Mouse (Mus musculus) heart, embryonic 11.5 days (tissue): ENCODE results near the gene Gnai2. TPM values are rescaled to one million over a fixed set of nuclear protein-coding genes. Genes with fewer than 3 reads are reported as not detected.

Source experiments
- ATAC-seq: fragments of 200-750 bp; cut with Nextera tagmentation; replicated peaks from 2 replicates; pipeline ENCODE4 v1.8.0; 2017; ENCODE audit warnings: moderate library complexity; ENCODE audit not compliant: insufficient number of reproducible peaks, low FRiP score, low TSS enrichment
- H3K27ac ChIP-seq: fragments of 300-500 bp; sonication (generic); 2 replicates; pipeline ENCODE4 v1.5.1; 2014; ENCODE audit warnings: mild to moderate bottlenecking, low read depth, low read length
- H3K27me3 ChIP-seq: fragments of 300-500 bp; sonication (generic); 2 replicates; pipeline ENCODE4 v1.6.1; 2014; ENCODE audit warnings: mild to moderate bottlenecking, low read length, mixed read lengths; ENCODE audit not compliant: control insufficient read depth, insufficient read depth
- H3K36me3 ChIP-seq: fragments of 300-500 bp; sonication (generic); 2 replicates; pipeline ENCODE4 v1.6.1; 2014; ENCODE audit warnings: mild to moderate bottlenecking, low read length, moderate library complexity, mixed read lengths; ENCODE audit not compliant: control insufficient read depth, insufficient read depth
- H3K4me1 ChIP-seq: fragments of 300-500 bp; sonication (generic); 2 replicates; pipeline ENCODE4 v1.6.1; 2014; ENCODE audit warnings: low read length; ENCODE audit not compliant: control insufficient read depth, insufficient read depth
- H3K4me2 ChIP-seq: fragments of 300-500 bp; sonication (generic); 2 replicates; pipeline ENCODE4 v1.6.1; 2014; ENCODE audit warnings: mild to moderate bottlenecking, moderate library complexity
- H3K4me3 ChIP-seq: fragments of 300-500 bp; sonication (generic); 2 replicates; pipeline ENCODE4 v1.5.1; 2014; ENCODE audit warnings: low read depth, low read length
- H3K9ac ChIP-seq: fragments of 300-500 bp; sonication (generic); 2 replicates; pipeline ENCODE4 v1.6.1; 2014; ENCODE audit warnings: mild to moderate bottlenecking, low read depth, low read length, moderate library complexity
- H3K9me3 ChIP-seq: fragments of 300-500 bp; sonication (generic); replicated peaks from 2 replicates; pipeline ENCODE4 v1.6.1; 2016; ENCODE audit warnings: low read length; ENCODE audit not compliant: control insufficient read depth
- WGBS: fragments of 180-500 bp; shearing (Covaris S2); extraction: QIAGEN DNeasy Blood & Tissue Kit; methylation state at CpG from one replicate; pipeline ENCODE4 v1.1.7; 2014; ENCODE audit not compliant: insufficient replicate concordance; 5-methylcytosine and 5-hydroxymethylcytosine counted together
- polyA plus RNA-seq: library from polyadenylated mRNA; unstranded; fragments of >200 nt; fragmentation: Nextera tagmentation; extraction: Ambion mirVana; gene quantifications from 2 replicates; pipeline ENCODE4 v1.2.1, GENCODE M21; 2014

Gnai2 gene
- polyA plus RNA-seq, 1 experiment from 2014 or later = 316 TPM

GRCm38 (mm10) chr9:107631311-107631826, 3.8 kb downstream of the Gnai2 start:
- Histone ChIP-seq H3K4me1 (peaks cover 74% of the 10 kb centered on the region), H3K4me2 (no peak overlapping the region), H3K4me3 (no peak overlapping the region), H3K27ac (peak overlapping the region; percentile 29; the same call in 1 of the 2 replicates), H3K9ac (peak overlapping the region; percentile 22; the same call in 1 of the 2 replicates), H3K36me3 (no peaks in the 10 kb centered on the region; the same call in 1 of the 2 replicates), H3K27me3 (no peaks in the 10 kb centered on the region), H3K9me3 (no peaks in the 10 kb centered on the region)
- no peak for ATAC-seq
- WGBS = 73% methylated on average over 9 of the region's 9 CpGs

GRCm38 (mm10) chr9:107630576-107630975, 4.6 kb downstream of the Gnai2 start:
- no peak for ATAC-seq
- Histone ChIP-seq H3K4me2 (peak overlapping the region; percentile 42), H3K27ac (peak overlapping the region; percentile 82), H3K9ac (peak overlapping the region; percentile 58), H3K27me3 (no peaks in the 10 kb centered on the region), H3K4me3 (0 out of 2 replicates have a peak overlapping the region, but pooled peaks have one; percentile 3), H3K9me3 (no peaks in the 10 kb centered on the region), H3K36me3 (no peaks in the 10 kb centered on the region; the same call in 1 of the 2 replicates), H3K4me1 (peaks cover 72% of the 10 kb centered on the region)
- WGBS = 25% methylated on average over 4 of the region's 4 CpGs

GRCm38 (mm10) chr9:107629901-107630425, 5.2 kb downstream of the Gnai2 start:
- Histone ChIP-seq H3K4me1 (peaks cover 76% of the 10 kb centered on the region), H3K9me3 (no peaks in the 10 kb centered on the region), H3K27ac (peak overlapping the region; percentile 82), H3K27me3 (no peaks in the 10 kb centered on the region), H3K4me2 (peak overlapping the region; percentile 42), H3K36me3 (peaks cover 5% of the 10 kb centered on the region; the same call in 1 of the 2 replicates), H3K9ac (peak overlapping the region; percentile 58), H3K4me3 (0 out of 2 replicates have a peak overlapping the region, but pooled peaks have one; percentile 10)
- ATAC-seq = no peak
- WGBS = 25% methylated on average over 14 of the region's 14 CpGs

- WGBS = 37% methylated on average over 4 of the region's 4 CpGs
- no peak overlapping the region for H3K4me3 ChIP-seq
Measured at GRCm38 (mm10) chr9:107629411-107629730, 5.8 kb downstream of the Gnai2 start.

GRCm38 (mm10) chr9:107628721-107629410, 6.3 kb downstream of the Gnai2 start:
- Histone ChIP-seq H3K27ac (peak overlapping the region; percentile 82), H3K27me3 (no peaks in the 10 kb centered on the region), H3K36me3 (peaks cover 5% of the 10 kb centered on the region; the same call in 1 of the 2 replicates), H3K9me3 (no peaks in the 10 kb centered on the region), H3K4me2 (peak overlapping the region; percentile 44), H3K9ac (no peak overlapping the region), H3K4me3 (no peak overlapping the region), H3K4me1 (peaks cover 85% of the 10 kb centered on the region)
- ATAC-seq = no peak
- WGBS = 45% methylated on average over 15 of the region's 15 CpGs

More at GRCm38 (mm10) chr9:107629411-107629730, 5.8 kb downstream of the Gnai2 start:
- no peaks in the 10 kb centered on the region for H3K27me3 ChIP-seq
- H3K9ac ChIP-seq = no peak overlapping the region
- peaks cover 5% of the 10 kb centered on the region; the same call in 1 of the 2 replicates for H3K36me3 ChIP-seq
- peaks cover 82% of the 10 kb centered on the region for H3K4me1 ChIP-seq
- no peak for ATAC-seq
- H3K9me3 ChIP-seq = no peaks in the 10 kb centered on the region
- peak overlapping the region; percentile 32 for H3K4me2 ChIP-seq
- peak overlapping the region; percentile 57 for H3K27ac ChIP-seq

- Histone ChIP-seq H3K27ac (peak overlapping the region; percentile 82), H3K4me2 (peak overlapping the region; percentile 44), H3K4me3 (no peak overlapping the region), H3K9ac (peak overlapping the region; percentile 67), H3K9me3 (no peaks in the 10 kb centered on the region), H3K4me1 (peaks cover 81% of the 10 kb centered on the region), H3K27me3 (no peaks in the 10 kb centered on the region), H3K36me3 (peaks cover 7% of the 10 kb centered on the region; the same call in 1 of the 2 replicates)
- ATAC-seq = no peak
- WGBS = 34% methylated on average over 20 of the region's 20 CpGs
Measured at GRCm38 (mm10) chr9:107627387-107628255, 7.5 kb downstream of the Gnai2 start.

GRCm38 (mm10) chr9:107626844-107627277, 8.3 kb downstream of the Gnai2 start:
- WGBS = 7% methylated on average over 2 of the region's 2 CpGs
- Histone ChIP-seq H3K36me3 (peaks cover 13% of the 10 kb centered on the region), H3K4me3 (0 out of 2 replicates have a peak overlapping the region, but pooled peaks have one; percentile 5)

More at GRCm38 (mm10) chr9:107626844-107627277, 8.3 kb downstream of the Gnai2 start:
- Histone ChIP-seq H3K27me3 (no peaks in the 10 kb centered on the region), H3K9ac (peak overlapping the region; percentile 67), H3K4me1 (peaks cover 73% of the 10 kb centered on the region), H3K27ac (peak overlapping the region; percentile 82), H3K9me3 (no peaks in the 10 kb centered on the region), H3K4me2 (peak overlapping the region; percentile 44)
- peak; percentile 60 for ATAC-seq
